Mouse (Mus musculus) left cerebral cortex, postnatal 14 days (tissue): ENCODE measurements around the gene Pik3cg. TPM values are rescaled to one million over a fixed set of nuclear protein-coding genes. Genes with fewer than 3 reads are reported as not detected.
"Not testable (repeated sequence)": the region's sequence is repeated elsewhere in the genome, so short reads cannot be mapped to it uniquely, and the experiment has no call there.

Experiments used
- DNase-seq, 2 experiments: peaks; one replicate each; pipeline ENCODE4 v3.0.0; 2021 to 2022; ENCODE audit warnings: low spot score in 2 of 2, mixed read lengths in 1 of 2
- intact Hi-C: fragments of 180-260 bp; cut with DNase I; formaldehyde crosslinking; loops from one replicate; pipeline ENCODE4 v1.15.1; 2025
- long read RNA-seq, 2 experiments: library from polyadenylated mRNA; stranded (forward); transcript quantifications; one replicate each; pipeline ENCODE4 v2.0.0; 2021
- total RNA-seq, 2 experiments: library from RNA; stranded (reverse); gene quantifications; 2 replicates each; pipeline ENCODE4 v1.2.3; 2021

The Pik3cg gene
- 1 to 10 TPM; 3.8 to 3.9 TPM for total RNA-seq
- long read RNA-seq, experiment 1, result 0 reads
- long read RNA-seq, experiment 2, partial matches to known transcripts, result 3 of 3 reads
- long read RNA-seq, experiment 2, other reads (novel, unspliced or antisense), result 0 of 3 reads

DNA sequence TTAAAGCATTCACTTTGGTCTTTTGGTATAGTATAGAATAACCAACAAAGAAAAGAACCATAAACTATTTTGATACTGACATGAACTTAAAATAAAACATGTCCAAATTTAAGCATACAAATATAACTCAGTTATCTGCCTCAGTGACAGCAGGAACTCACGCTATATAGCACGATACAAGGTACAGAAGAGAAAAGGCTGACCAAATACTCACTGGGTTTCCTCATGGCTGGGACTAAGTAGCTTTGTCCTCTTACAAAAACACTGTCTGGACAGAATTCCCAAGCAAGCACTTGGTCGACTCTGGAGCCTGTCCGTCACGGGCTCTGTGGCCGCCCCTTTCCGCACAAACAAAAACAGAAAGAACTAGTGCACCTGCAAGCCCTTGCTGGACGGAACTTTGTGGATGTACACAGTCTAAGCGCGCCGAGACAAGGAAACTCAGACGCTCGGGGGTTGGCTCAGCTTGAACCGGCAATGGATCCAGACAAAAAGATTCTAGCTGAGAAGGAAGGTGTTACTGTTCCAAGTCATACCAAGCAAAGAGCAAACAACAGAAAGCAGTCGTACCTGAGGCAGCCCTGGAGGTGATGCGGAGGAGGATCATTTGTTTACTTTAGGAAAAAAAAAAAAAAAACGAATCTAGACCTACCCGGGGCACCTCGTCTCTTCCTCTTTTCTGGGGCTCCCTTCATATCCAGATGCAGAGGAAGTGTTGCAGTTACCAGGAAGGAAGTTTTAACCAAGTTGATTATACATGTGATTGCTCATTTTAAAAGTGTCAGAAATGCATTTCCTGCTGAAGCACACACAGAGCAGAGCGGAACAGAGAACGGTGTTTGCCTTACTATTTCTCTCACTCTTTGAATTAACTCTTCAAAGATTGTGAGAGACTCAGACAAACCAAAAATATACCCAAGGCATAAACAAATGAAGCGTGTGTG, at the start of gene Pik3cg:
Gene Pik3cg (minus strand): TSS at position 712 of the 944 bp plus-strand sequence.
- intact Hi-C loops, result no loop called here
- peak in 1 of 2 experiments; percentile 15 for DNase-seq

DNA sequence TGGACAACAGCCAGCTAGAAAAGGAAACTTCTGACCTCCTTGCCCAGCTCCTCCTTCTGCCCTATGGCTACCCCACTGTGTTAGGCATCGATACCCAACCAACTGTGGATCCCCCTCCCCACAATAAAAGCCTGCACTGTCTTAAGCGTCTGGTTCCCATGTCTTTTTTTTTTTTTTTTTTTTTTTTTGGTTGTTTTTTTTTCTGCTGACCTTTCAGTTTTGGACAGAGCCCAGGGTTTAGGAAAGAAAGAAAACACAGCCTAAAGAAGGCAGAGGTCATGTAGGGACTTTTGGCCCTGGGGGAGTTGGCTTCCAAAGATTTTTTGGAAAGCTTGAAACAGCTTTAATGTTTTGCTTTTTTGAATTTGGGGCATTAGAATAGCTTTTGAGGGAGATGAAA, 40.0 kb upstream of the Pik3cg start:
- no peak for DNase-seq
- intact Hi-C loops, result loop anchor here (5.0 kb wide), 1 partner anchor 186 kb away; the partner anchor contains the start of gene Prkar2b

DNA sequence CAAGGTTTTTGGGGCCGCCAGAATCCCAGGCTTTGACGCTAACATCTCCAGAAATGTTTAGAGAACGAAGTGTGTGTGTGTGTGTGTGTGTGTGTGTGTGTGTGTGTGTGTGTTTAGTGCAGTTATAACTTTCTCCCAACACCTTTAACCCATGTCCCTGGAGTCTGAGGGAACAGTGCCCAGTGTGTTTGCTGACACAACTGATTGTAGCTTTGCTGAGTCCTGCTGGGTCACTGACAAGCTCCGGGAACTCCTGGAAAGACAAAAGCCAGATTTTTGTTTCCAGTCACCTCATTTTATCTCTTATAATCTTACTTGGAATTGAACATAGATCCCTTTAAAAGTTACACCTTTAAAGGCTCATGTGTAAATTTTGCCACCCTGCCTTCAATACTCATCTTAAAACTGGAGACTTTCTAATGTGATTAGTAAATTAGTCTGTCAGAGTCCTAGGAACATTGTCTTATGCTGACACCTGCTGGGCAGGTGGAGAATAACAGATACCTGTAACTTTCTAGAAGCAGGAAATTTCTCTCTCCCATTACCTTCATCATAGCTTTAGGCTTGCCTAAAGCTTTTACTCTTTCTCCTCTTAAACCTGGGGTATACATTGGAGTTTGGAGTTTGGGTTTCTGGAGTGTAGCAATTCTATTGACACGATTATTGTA, 37.2 kb upstream of the Pik3cg start:
- intact Hi-C loops, result loop anchor here (1.0 to 5.0 kb wide), 2 partner anchors 183 to 278 kb away; partner anchors contain the start of gene Prkar2b
- DNase-seq, result peak in 1 of 2 experiments; percentile 55

DNA sequence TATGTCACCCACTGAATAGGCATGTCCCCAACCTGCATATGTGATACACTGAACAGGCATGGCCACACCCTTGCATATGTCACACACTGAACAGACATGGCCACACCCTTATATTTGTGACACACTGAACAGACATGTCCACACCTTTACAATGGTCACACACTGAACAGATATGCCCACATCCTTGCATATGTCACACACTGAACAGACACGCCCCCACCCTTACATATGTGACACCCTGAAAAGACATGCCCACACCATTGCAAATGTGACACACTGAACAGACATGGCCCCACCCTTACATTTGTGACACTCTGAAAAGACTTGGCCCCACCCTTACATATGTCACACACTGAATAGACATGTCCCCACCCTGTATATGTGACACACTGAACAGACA, 35.1 kb upstream of the Pik3cg start:
- no peak for DNase-seq
- intact Hi-C loops, result no loop called here

DNA sequence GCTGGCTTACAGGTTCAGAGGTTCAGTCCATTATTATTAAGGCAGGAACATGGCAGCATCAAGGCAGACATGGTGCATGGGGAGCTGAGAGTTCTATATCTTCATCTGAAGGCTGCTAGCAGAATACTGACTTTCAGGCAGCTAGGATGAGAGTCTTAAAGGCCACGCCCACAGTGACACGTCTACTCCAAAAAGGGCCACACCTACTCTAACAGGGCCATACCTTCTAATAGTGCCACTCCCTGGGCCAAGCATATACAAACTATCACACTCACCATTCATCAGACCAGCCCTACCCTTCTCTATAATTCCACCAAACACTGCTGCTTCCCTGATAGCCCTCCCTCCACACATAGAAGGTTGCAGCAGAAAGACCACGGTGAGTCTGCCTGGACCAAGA, 30.7 kb upstream of the Pik3cg start:
- DNase-seq, intact Hi-C loops: not testable (repeated sequence)

DNA sequence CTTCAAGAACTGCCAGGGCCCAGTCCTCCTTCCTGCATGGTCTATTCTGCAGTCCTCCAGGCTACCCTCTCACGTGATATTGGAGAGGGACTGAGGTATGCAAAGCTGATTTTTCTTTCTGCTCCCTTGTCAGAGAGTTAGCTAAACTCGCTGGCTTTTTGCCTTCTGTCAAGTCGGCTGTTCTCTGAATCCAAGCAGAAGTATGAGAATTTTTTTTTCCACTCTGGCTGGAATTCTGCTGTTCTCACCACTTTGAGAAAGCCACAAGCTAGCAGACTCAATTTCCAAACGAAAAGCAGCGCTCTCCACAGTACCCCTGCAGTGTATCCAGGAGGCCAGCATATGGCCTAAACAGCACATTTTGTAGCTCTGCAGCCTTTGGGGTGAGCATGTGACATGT, 30.0 kb upstream of the Pik3cg start:
- intact Hi-C loops, result no loop called here
- peak; percentile 41 to 56 for DNase-seq

DNA sequence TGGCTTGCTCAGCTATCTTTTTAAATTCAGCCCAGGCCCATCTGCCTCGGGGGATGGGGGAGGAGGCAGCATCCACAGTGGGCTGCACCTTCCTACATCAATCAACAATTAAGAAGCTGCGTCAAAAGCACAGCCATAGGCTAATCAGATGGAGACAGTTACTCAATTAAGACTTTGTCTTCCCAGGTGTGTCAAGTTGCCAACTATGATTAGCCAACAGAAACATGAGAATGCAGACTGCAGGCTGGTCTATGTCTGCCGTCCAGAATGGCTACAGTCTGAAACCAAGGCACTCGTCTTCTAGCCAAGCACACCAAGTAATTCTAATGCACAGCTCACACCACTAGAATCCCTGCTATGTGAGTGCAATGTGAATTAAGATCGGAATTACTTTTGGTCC, 29.4 kb upstream of the Pik3cg start:
- intact Hi-C loops, result no loop called here
- DNase-seq, result no peak

DNA sequence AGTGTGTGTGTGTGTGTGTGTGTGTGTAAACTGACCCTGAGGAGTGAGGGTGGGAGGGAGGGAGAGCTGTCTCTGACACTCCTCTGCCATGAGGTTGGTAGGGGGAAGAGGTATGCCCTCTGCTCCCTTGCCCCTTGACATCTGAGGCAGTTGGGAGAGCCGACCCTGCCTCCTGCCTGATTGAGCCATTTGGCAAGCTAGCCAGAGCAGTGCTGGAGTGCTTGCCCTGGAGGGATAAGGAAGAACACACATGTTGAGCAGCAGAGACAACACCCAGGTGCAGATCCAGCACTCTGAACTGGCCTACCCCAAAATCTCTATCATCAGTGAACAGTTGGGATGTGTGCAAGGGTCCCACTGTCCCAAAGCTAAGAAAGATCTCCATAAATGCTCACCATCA, 28.7 kb upstream of the Pik3cg start:
- intact Hi-C loops, result no loop called here
- no peak for DNase-seq

DNA sequence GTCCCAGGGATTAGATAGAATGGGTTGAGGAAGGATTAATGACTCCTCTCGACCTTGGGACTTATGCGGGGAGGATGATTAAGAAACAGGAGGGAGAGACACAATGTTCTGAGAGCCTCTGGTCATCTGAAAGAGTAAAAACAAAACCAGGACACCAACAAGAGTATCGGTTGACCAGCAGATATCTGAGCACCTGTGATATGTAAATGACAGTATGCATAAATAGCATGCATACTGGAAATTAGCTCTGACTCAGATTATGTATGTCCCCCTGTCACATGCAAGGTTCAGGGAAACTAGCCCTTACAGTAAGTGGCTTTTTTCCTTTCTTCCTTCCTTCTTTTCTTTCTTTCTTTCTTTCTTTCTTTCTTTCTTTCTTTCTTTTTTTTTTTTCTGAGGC, 28.0 kb upstream of the Pik3cg start:
- intact Hi-C loops, result no loop called here
- DNase-seq, result no peak

DNA sequence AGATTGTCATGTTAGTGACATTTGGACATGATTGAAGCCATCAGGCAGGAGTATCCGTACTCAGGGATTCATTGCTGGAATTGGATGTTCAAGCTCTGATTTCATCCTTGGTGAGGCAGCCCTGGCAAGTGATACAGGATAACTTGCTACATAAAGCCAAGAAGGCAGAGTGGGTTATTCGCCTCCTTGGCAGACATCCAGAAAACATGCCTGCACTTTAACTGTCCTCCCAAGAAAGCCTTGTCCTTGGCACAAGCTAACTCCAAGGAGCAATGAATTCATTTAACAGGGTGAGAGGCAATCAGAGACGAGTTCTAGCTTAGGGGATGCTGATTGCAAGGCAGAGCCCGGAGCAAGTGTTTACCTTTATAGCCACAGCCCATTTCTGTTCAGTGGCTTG, 25.4 kb upstream of the Pik3cg start:
- intact Hi-C loops, result no loop called here
- no peak for DNase-seq

DNA sequence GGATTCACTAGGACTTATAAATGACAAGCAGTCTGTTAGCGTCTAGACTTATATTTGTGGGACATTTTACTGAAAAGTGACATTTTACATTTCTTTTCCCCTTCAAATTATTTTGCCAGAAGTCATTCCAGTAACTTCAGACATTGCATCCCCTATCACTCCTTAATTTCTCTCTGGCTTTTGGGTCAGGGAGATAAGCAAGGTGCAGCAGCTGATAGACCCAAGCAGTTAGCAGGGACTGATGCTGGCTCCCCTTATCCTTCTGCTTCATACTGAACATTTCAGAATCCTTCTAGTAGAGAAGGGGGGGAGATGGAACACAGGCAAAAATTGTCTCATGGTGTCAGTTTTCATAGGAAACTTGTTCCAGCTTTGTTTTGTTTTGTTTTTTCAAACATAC, 22.9 kb upstream of the Pik3cg start:
- DNase-seq, result no peak
- intact Hi-C loops, result no loop called here

DNA sequence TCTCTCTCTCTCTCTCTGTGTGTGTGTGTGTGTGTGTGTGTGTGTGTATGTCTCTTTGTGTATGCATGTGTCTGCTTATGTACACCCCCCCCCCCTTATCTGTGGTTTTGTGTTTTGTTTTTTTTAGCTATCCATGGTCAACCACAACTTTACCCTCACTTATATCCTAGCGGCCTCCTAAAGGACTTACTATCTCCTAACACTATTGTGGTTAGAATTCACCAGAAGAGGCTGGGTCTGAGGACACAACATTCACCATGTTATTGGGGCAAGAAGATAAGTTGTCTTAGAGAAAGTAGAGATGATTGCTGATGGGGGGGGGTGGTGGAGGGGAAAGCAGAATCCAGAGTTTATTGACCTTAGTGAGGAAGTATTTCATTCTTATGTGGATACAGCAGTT, 15.2 kb upstream of the Pik3cg start:
- intact Hi-C loops, result no loop called here
- no peak for DNase-seq

DNA sequence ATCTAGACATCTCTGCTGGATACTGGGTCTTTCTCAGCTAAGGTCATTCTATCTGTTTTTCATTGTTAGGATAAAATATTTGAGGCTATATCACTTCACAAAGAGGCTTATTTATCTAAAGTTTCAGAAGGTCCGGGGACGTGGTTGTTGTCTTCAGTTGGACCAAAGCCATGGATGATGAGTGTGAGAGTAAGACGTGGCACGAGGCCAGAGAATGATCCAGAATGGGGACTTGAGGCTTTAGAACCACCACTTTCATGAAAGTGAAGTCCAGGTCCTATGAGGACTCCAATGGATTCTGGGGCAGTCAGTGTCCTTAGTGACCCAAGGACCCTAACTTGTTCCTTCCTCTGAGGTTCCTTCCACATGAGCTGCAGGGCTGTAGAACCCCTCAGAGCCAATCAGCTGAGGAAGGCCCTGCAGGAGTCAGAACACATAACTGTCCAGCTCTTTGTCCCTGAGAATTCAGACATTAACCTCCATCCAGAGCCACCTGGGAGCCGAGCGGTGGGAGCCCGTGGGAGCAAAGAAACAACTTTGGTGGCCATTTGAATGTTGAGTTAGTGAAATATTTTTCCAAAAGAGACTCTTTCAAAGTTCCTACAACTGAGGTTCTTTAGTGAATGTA, 14.4 kb upstream of the Pik3cg start:
- intact Hi-C loops, result no loop called here
- DNase-seq, result no peak

DNA sequence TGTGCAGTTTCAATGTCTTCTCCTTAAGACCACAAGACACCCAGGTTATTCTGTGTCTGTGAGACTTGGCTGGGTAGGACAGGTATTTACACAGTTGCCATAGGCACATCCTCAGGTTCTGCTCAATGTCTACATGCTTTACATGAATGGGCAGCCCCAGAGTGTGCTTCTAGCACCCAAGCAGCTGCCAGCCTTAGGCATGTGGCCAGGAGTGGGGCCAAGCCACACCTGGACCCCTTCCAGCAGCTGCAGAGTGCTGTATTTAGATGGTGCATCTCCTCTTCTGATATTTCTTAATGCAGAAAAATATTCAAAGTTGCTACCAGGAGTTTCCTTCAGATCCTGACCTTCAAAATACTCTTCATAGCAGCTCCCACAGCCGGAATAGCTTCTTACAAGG, 11.9 kb upstream of the Pik3cg start:
- DNase-seq, result no peak
- intact Hi-C loops, result no loop called here

DNA sequence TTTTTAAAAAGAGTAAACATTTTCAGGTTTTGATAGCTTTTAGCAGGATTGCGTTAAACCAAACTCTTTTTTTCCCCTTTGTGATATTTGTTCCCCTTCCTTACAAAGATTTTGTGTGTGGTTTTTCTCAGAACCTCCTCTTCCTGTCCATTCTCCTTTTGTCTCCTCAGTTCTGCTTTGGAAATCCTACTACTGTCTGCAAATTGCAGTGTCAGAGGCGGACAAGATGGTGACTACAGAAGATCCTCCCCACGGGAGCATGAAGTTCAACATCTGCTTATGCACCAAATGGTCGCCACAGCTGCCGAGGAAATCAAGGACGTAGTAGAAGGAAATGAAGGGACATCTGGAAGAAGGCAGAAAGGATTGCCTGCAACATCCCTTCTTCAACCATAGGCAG, 6.7 kb upstream of the Pik3cg start:
- intact Hi-C loops, result no loop called here
- DNase-seq, result no peak

DNA sequence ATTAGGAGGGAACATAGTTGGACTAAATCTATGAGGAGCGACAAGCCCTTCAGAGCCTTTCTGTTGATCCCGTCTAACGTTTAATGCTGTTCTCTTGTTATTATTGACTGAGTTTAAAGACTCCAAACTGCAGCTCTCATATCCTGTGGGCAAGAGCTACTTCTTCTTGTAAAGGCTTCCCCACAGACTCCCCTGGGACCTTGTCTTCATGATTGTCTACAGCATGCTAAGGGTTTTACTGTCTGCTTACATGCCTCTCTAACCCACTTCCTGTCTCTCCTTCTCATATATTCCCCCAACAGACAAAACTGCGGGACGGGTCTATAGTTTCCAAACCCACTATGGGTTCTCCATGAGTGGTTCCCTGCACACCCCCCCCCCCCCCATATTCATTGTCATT, 4.2 kb upstream of the Pik3cg start:
- intact Hi-C loops, result no loop called here
- no peak for DNase-seq

DNA sequence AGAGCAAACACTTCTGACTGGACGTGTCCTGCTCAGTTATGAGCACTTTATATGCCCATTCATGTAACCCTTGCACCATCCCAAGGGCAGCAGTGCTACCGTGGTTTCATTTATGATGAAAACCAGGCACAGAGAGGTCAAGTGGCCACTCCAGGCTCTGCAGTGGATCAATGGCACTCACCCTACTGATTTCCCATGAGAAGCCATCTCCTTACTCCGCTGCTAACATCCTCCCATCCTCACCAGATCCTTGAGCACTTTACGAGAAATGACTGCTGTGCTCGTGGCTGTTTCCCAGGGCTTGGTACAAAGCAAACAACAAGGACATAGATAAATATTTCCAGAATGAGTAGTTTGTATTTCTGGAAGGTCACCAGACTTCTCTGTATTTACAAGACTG, 3.7 kb upstream of the Pik3cg start:
- intact Hi-C loops, result no loop called here
- DNase-seq, result no peak

DNA sequence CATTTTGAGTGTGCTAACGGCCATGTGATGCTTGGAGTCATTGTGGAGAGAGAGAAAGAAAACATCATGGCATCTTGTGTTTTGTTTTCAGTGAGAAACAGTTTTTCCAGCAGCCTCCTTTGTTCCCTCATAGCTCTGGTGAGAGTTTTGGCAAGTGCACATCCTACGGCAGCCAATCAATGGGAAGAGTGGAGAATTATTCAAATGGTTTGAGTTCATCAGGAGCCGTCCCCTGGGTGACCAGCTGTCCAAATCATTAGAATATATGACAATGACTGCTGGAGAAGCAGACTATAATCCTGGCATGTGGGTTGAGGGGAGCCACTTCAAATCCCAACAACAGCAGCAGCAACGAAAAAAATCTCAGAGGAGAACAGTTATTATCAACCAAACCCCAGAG, 2.8 kb upstream of the Pik3cg start:
- intact Hi-C loops, result no loop called here

DNA sequence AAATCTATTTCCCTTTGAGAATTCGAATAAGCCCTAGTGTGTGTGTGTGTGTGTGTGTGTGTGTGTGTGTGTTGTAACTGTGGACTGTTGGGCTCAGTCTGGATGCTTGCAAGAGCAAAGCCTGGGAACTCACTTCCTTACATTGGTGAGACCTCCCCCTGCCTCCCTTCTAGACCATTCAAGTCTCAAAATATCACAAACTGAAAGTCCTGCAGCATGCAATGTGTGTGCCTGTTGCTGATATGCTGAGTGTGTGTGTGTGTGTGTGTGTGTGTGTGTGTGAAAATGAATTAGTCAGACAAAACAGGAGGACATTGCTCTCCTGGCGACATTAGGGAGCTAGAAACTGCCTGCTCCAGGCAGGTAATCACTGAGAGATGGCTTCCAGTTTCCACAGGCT, 492 bp upstream of the Pik3cg start:
- no peak for DNase-seq
- intact Hi-C loops, result no loop called here

More for the DNA sequence above, 2.8 kb upstream of the Pik3cg start:
- no peak for DNase-seq

DNA sequence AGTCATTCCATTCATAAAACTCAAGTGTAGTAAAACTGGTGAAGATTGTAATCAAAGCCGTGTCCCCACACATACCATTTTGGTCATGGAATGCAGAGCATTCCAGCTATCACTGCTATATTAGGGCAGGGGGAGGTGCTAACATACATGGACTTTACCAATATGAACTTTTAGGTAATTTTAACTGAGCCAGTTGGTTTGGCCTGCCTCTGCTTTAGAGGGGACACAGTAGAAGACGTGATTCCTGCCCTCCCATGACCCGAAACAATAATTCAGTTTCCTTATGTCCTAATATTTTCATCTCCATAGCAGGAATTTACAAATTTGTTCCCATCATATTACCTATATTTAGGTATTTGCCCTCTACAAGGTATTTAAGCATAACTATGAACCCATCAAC, 1.3 kb downstream of the Pik3cg start:
- intact Hi-C loops, result no loop called here
- DNase-seq, result no peak
